Mouse (Mus musculus): Measurements from ENCODE around the gene Tex10.

DNA sequence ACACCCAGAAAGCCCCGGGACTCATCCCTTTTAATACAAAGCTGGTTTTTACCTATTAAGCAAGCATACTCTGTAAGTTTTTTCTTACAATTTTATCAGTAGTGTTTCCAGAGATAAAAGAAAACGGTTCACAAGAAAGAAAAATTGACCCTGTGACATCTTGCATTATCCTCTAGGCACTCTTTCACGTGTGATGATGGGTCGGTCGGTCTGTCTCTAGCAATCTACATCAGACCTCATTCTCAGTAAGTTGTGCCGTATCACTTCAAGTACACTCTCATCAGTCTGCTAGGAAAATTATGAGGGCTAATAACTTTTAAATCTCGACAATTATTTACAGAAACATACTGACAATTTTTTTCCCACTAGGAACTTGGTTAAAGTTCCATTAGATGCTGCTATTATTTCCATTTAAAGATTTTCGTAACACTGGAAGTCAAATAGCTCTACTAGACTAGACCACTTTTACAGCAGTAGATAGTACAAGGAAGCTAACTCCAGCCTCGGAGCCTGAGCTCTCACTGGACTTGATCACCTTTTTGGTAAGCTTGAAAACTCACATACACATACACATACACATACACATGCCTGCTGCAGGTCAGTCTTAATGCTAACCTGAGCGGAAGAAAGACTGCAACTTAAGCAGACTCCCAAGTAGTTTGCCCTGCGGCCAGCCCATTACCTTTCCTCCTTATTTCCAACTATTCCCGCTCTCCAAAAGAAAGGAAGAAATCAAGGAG, 1.0 kb downstream of the Tex10 start:
- no peak for TF ChIP-seq POLR2A (IDR thresholded peaks at IDR 0.05; ENCODE audit: insufficient read length, low read depth)
- no peak for TF ChIP-seq MAX (IDR thresholded peaks at IDR 0.05; ENCODE audit: low read depth)

Measured in myocyte (in vitro differentiated cells).